Mouse (Mus musculus) megakaryocyte, embryonic 14.5 days (primary cell): Measurements from ENCODE around the gene Tex12. TPM values are rescaled to one million over a fixed set of nuclear protein-coding genes. Genes with fewer than 3 reads are reported as not detected.

Experiments
- H3K27me3 ChIP-seq: replicated peaks from 2 replicates; pipeline ENCODE3; 2012; ENCODE audit warnings: inconsistent platforms
- H3K36me3 ChIP-seq: replicated peaks from 2 replicates; pipeline ENCODE3; 2012; ENCODE audit warnings: low read length, inconsistent platforms, mixed read lengths
- H3K4me1 ChIP-seq: 2 replicates; pipeline ENCODE4 v1.6.1; 2012; ENCODE audit warnings: inconsistent platforms
- H3K4me3 ChIP-seq: replicated peaks from 2 replicates; pipeline ENCODE3; 2012; ENCODE audit warnings: moderate library complexity, mild to moderate bottlenecking, inconsistent platforms
- H3K9me3 ChIP-seq: 2 replicates; pipeline ENCODE4 v1.6.1; 2012; ENCODE audit warnings: inconsistent platforms
- FLI1 ChIP-seq: IDR thresholded peaks from 2 replicates; pipeline ENCODE4 v1.6.1; 2012; ENCODE audit warnings: low read length, inconsistent platforms, mixed read lengths
- GATA1 ChIP-seq: IDR thresholded peaks from 3 replicates; pipeline ENCODE4 v1.6.1; 2012; ENCODE audit warnings: mixed read lengths, low read length, inconsistent platforms, borderline replicate concordance
- polyA plus RNA-seq: library from polyadenylated mRNA; stranded (reverse); fragments of >175 nt; gene quantifications from 2 replicates; pipeline ENCODE4 v1.2.3, GENCODE M21; 2012; ENCODE audit warnings: low replicate concordance; ENCODE audit not compliant: insufficient read depth

Tex12 gene
- polyA plus RNA-seq, 1 experiment, result not detected

- H3K9me3 ChIP-seq, result peaks cover 7% of the 10 kb centered on the region; the same call in 1 of the 2 replicates
- TF ChIP-seq GATA1, result no peak
- TF ChIP-seq FLI1, result no peak
- H3K4me1 ChIP-seq, result peaks cover 3% of the 10 kb centered on the region; the same call in 1 of the 2 replicates
- H3K27me3 ChIP-seq, result no peaks in the 10 kb centered on the region
- no peaks in the 10 kb centered on the region for H3K36me3 ChIP-seq
- no peak overlapping the region for H3K4me3 ChIP-seq
Measured at GRCm38 (mm10) chr9:50565173-50565572, 4.0 kb upstream of the Tex12 start.

- H3K27me3 ChIP-seq, result no peaks in the 10 kb centered on the region
- no peak overlapping the region for H3K4me3 ChIP-seq
- H3K9me3 ChIP-seq, result peaks cover 7% of the 10 kb centered on the region; the same call in 1 of the 2 replicates
- H3K4me1 ChIP-seq, result no peaks in the 10 kb centered on the region
- TF ChIP-seq FLI1 (no peak), GATA1 (no peak)
- H3K36me3 ChIP-seq, result no peaks in the 10 kb centered on the region
Measured at GRCm38 (mm10) chr9:50561918-50562360, 814 bp upstream of the Tex12 start.

- Histone ChIP-seq H3K27me3 (no peaks in the 10 kb centered on the region), H3K36me3 (no peaks in the 10 kb centered on the region), H3K4me1 (peaks cover 9% of the 10 kb centered on the region), H3K4me3 (peak within 1 kb of the TSS; percentile 84), H3K9me3 (no peaks in the 10 kb centered on the region)
- no peak for TF ChIP-seq FLI1
- no peak for TF ChIP-seq GATA1
Measured at GRCm38 (mm10) chr9:50555094-50555446, 6.1 kb downstream of the Tex12 start, which contains the start of gene Bco2. Gene Bco2 (minus strand): TSS chr9:50555181.

- Histone ChIP-seq H3K4me1 (peaks cover 9% of the 10 kb centered on the region), H3K36me3 (no peaks in the 10 kb centered on the region), H3K9me3 (no peaks in the 10 kb centered on the region), H3K27me3 (no peaks in the 10 kb centered on the region), H3K4me3 (peak within 1 kb of the TSS; percentile 84)
- TF ChIP-seq GATA1 (no peak), FLI1 (no peak)
Measured at GRCm38 (mm10) chr9:50554241-50555093, 6.7 kb downstream of the Tex12 start, which contains the start of gene Il18. Gene Il18 (plus strand): TSS chr9:50554827.

GRCm38 (mm10) chr9:50553547-50553946, 7.6 kb downstream of the Tex12 start:
- Histone ChIP-seq H3K36me3 (no peaks in the 10 kb centered on the region), H3K4me3 (no peak overlapping the region), H3K4me1 (peaks cover 9% of the 10 kb centered on the region), H3K9me3 (no peaks in the 10 kb centered on the region), H3K27me3 (no peaks in the 10 kb centered on the region)
- TF ChIP-seq GATA1, result no peak
- no peak for TF ChIP-seq FLI1

- no peaks in the 10 kb centered on the region for H3K36me3 ChIP-seq
- no peaks in the 10 kb centered on the region for H3K9me3 ChIP-seq
- no peak overlapping the region for H3K4me3 ChIP-seq
- TF ChIP-seq FLI1 (no peak), GATA1 (no peak)
- peaks cover 13% of the 10 kb centered on the region for H3K4me1 ChIP-seq
- H3K27me3 ChIP-seq, result no peaks in the 10 kb centered on the region
Measured at GRCm38 (mm10) chr9:50552206-50552605, 8.9 kb downstream of the Tex12 start.

- Histone ChIP-seq H3K9me3 (no peaks in the 10 kb centered on the region), H3K4me3 (no peak overlapping the region)
- TF ChIP-seq GATA1 (no peak), FLI1 (no peak)
Measured at GRCm38 (mm10) chr9:50548936-50549335, 12.2 kb downstream of the Tex12 start.

GRCm38 (mm10) chr9:50547859-50548478, 13.2 kb downstream of the Tex12 start:
- TF ChIP-seq GATA1 (no peak), FLI1 (no peak)
- H3K9me3 ChIP-seq, result no peaks in the 10 kb centered on the region
- H3K4me1 ChIP-seq, result peaks cover 5% of the 10 kb centered on the region; the same call in 1 of the 2 replicates
- H3K27me3 ChIP-seq, result no peaks in the 10 kb centered on the region
- H3K36me3 ChIP-seq, result no peaks in the 10 kb centered on the region
- H3K4me3 ChIP-seq, result peak overlapping the region; percentile 38

More at GRCm38 (mm10) chr9:50548936-50549335, 12.2 kb downstream of the Tex12 start:
- Histone ChIP-seq H3K27me3 (no peaks in the 10 kb centered on the region), H3K4me1 (peaks cover 5% of the 10 kb centered on the region; the same call in 1 of the 2 replicates), H3K36me3 (no peaks in the 10 kb centered on the region)

GRCm38 (mm10) chr9:50542401-50542800, 18.7 kb downstream of the Tex12 start:
- Histone ChIP-seq H3K9me3 (no peaks in the 10 kb centered on the region), H3K4me3 (no peak overlapping the region), H3K36me3 (no peaks in the 10 kb centered on the region), H3K4me1 (peaks cover 22% of the 10 kb centered on the region), H3K27me3 (no peaks in the 10 kb centered on the region)
- TF ChIP-seq GATA1 (no peak), FLI1 (no peak)

GRCm38 (mm10) chr9:50540170-50540569, 21.0 kb downstream of the Tex12 start:
- TF ChIP-seq FLI1, result no peak
- no peak for TF ChIP-seq GATA1
- peaks cover 26% of the 10 kb centered on the region for H3K4me1 ChIP-seq
- no peaks in the 10 kb centered on the region for H3K36me3 ChIP-seq
- no peaks in the 10 kb centered on the region for H3K27me3 ChIP-seq
- H3K9me3 ChIP-seq, result no peaks in the 10 kb centered on the region
- peak overlapping the region; percentile 47 for H3K4me3 ChIP-seq
